Mouse (Mus musculus): ENCODE measurements around the gene Gm20538. TPM values are rescaled to one million over a fixed set of nuclear protein-coding genes. Genes with fewer than 3 reads are reported as not detected.

Gene Gm20538
- total and polyA plus RNA-seq, 3 experiments, result not detected

DNA sequence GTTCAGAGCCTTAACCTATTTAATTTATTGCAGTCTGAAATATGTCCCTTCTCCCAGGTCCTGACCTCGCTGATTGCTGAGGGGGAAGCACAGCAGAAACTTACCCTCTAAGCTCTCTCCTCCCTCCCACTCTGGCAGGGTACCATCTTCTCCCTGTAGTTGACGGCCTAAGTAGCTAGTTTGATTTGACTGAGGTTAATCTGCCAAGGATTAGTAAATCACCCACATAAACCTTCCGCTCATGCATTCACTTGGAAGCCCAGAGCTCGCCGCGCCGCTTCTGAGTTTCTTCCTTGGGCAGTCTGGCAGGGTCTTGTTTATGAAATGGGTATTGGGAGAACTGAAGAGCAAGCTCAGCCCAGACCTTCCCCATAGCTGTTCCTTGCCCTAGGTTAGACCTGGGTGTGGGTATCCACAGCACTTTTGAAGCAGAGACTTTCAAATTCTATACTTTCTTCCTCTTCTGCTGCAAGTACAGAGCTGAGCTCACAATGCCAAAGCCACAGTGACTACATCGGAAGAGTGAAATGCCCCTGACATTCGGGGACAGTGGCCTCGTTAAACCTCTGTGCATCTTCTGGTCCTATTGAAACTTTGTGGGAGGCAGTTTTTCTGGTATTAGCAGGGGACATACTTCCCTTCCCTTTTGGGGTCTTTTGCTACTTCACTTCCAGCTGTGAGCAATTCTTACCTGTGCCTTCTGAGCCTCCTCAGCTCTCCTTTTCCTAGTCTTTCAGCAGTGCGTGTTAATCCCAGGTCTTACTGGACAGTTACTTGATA, 39.4 kb downstream of the Gm20538 start:
- no peak overlapping the region for H3K4me3 ChIP-seq (ENCODE audit: low read depth, low read length)
- no peaks in the 10 kb centered on the region for H3K9me3 ChIP-seq (replicated peaks)
- DNase-seq (ENCODE audit: low spot score), result no peak
- no peaks in the 10 kb centered on the region; the same call in 1 of the 2 replicates for H3K4me1 ChIP-seq (ENCODE audit: insufficient read depth, low read depth, low read length)
- no peak for ATAC-seq (ENCODE audit: extremely low read depth, insufficient number of reproducible peaks, low FRiP score, poor library complexity, severe bottlenecking)
- no peaks in the 10 kb centered on the region for H3K36me3 ChIP-seq (replicated peaks)
- no peak for TF ChIP-seq GATA1 (IDR thresholded peaks at IDR 0.05; ENCODE audit: borderline replicate concordance, low read length)
- TF ChIP-seq TAL1 (conservative IDR thresholded peaks at IDR 0.05; ENCODE audit: low read depth, low read length), result no peak
- TF ChIP-seq CTCF (IDR thresholded peaks at IDR 0.05; ENCODE audit: low read depth, low read length), result no peak
- TF ChIP-seq POLR2AphosphoS5 (IDR thresholded peaks at IDR 0.05; ENCODE audit: insufficient replicate concordance, low read depth, low read length), result no peak
- no peak for TF ChIP-seq GATA2 (IDR thresholded peaks at IDR 0.05; ENCODE audit: borderline replicate concordance, low read depth, low read length)
- peaks cover 59% of the 10 kb centered on the region for H3K27me3 ChIP-seq (ENCODE audit: insufficient read depth, low read length)

DNA sequence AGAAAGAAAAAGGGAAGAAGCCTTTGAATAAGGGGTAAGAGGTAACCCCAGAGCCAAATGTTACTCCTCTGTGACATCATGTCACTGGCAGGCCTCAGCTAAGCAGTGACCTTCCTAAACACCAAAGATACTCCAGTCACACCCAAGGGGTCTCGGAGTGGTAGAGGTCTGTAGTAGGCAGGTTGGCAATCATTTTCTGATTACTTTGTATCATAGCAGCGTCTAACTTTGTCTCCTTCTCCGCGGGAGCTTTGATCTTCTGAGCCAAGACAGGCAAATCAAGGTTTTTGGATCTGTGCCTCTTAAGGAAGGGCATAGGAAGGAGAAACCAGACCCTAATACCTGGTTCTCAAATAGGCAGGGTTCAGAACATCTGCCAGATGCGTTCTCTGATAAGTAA, 40.0 kb downstream of the Gm20538 start:
- TF ChIP-seq TAL1 (conservative IDR thresholded peaks at IDR 0.05; ENCODE audit: low read depth, low read length), result no peak
- TF ChIP-seq POLR2AphosphoS5 (IDR thresholded peaks at IDR 0.05; ENCODE audit: insufficient replicate concordance, low read depth, low read length), result no peak
- TF ChIP-seq GATA1 (IDR thresholded peaks at IDR 0.05; ENCODE audit: borderline replicate concordance, low read length), result no peak
- no peak for TF ChIP-seq GATA2 (IDR thresholded peaks at IDR 0.05; ENCODE audit: borderline replicate concordance, low read depth, low read length)
- no peak for TF ChIP-seq CTCF (IDR thresholded peaks at IDR 0.05; ENCODE audit: low read depth, low read length)
- Histone ChIP-seq H3K9me3 (replicated peaks) (no peaks in the 10 kb centered on the region), H3K4me1 (ENCODE audit: insufficient read depth, low read depth, low read length) (no peaks in the 10 kb centered on the region; the same call in 1 of the 2 replicates), H3K27me3 (ENCODE audit: insufficient read depth, low read length) (peaks cover 53% of the 10 kb centered on the region), H3K36me3 (replicated peaks) (no peaks in the 10 kb centered on the region), H3K4me3 (ENCODE audit: low read depth, low read length) (no peak overlapping the region)
- no peak for ATAC-seq (ENCODE audit: extremely low read depth, insufficient number of reproducible peaks, low FRiP score, poor library complexity, severe bottlenecking)
- DNase-seq (ENCODE audit: low spot score), result no peak

DNA sequence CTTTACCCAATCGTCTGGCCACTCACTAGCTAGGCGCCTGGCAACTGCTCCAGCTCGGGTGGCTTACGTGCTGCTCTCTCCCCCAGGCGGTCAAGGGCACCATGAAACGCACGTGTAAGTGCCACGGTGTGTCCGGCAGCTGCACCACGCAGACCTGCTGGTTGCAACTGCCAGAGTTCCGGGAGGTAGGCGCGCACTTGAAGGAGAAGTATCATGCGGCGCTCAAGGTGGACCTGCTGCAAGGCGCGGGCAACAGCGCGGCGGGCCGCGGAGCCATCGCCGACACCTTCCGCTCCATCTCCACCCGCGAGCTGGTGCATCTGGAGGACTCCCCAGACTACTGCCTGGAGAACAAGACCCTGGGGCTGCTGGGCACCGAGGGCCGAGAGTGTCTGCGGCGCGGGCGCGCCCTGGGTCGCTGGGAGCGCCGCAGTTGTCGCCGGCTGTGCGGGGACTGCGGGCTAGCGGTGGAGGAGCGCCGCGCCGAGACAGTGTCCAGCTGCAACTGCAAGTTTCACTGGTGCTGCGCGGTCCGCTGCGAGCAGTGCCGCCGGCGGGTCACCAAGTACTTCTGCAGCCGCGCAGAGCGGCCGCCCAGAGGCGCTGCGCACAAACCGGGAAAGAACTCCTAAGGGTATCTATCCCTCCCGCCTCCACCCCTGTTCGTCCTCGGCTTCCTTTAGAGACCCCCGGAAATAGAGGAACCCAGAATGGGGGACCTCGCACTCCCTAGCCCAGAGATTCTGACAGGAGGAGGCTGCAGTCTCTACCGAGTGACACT, 41.0 kb downstream of the Gm20538 start:
- TF ChIP-seq GATA1 (IDR thresholded peaks at IDR 0.05; ENCODE audit: borderline replicate concordance, low read length) (no peak), CTCF (IDR thresholded peaks at IDR 0.05; ENCODE audit: low read depth, low read length) (no peak), GATA2 (IDR thresholded peaks at IDR 0.05; ENCODE audit: borderline replicate concordance, low read depth, low read length) (no peak), POLR2AphosphoS5 (IDR thresholded peaks at IDR 0.05; ENCODE audit: insufficient replicate concordance, low read depth, low read length) (no peak), TAL1 (conservative IDR thresholded peaks at IDR 0.05; ENCODE audit: low read depth, low read length) (no peak)
- Histone ChIP-seq H3K4me1 (ENCODE audit: insufficient read depth, low read depth, low read length) (no peaks in the 10 kb centered on the region; the same call in 1 of the 2 replicates), H3K36me3 (replicated peaks) (no peaks in the 10 kb centered on the region), H3K9me3 (replicated peaks) (no peaks in the 10 kb centered on the region), H3K27me3 (ENCODE audit: insufficient read depth, low read length) (peaks cover 46% of the 10 kb centered on the region), H3K4me3 (ENCODE audit: low read depth, low read length) (no peak overlapping the region)
- DNase-seq (ENCODE audit: low spot score) (no peak), ATAC-seq (ENCODE audit: extremely low read depth, insufficient number of reproducible peaks, low FRiP score, poor library complexity, severe bottlenecking) (no peak)

DNA sequence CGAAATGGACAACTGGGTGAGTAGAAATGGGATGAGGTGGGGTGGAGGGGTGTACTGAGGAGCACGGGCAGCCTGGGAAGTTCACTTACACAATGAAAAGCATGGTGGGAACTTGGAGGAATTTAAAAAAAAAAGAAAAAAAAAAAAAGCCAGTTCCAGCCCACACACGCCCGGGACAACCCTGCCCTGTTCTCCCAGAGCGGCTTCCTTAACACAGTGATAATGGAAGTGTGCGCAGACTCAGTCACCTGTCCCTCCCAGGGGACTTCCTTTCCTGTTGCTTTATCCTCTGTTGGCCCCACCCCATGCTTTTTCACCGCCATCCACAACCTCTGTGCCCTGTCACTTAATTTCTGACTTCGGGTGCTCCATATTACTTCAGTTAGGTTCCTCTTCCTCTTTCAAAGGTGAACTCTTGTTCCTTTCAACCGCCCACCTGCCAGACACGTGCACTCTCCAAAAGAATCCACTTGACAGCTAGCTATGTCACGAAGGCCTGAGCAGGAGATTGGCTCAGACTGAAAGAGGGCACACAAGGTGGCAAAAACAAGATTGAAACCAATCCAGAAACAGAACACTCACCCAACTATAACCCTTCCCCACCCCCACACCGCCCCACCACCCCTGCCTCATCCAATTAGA, 42.0 kb downstream of the Gm20538 start:
- ATAC-seq (ENCODE audit: extremely low read depth, insufficient number of reproducible peaks, low FRiP score, poor library complexity, severe bottlenecking), result no peak
- TF ChIP-seq CTCF (IDR thresholded peaks at IDR 0.05; ENCODE audit: low read depth, low read length) (no peak), POLR2AphosphoS5 (IDR thresholded peaks at IDR 0.05; ENCODE audit: insufficient replicate concordance, low read depth, low read length) (no peak), GATA2 (IDR thresholded peaks at IDR 0.05; ENCODE audit: borderline replicate concordance, low read depth, low read length) (no peak), GATA1 (IDR thresholded peaks at IDR 0.05; ENCODE audit: borderline replicate concordance, low read length) (no peak), TAL1 (conservative IDR thresholded peaks at IDR 0.05; ENCODE audit: low read depth, low read length) (no peak)
- Histone ChIP-seq H3K36me3 (replicated peaks) (no peaks in the 10 kb centered on the region), H3K4me3 (ENCODE audit: low read depth, low read length) (no peak overlapping the region), H3K4me1 (ENCODE audit: insufficient read depth, low read depth, low read length) (no peaks in the 10 kb centered on the region; the same call in 1 of the 2 replicates), H3K9me3 (replicated peaks) (no peaks in the 10 kb centered on the region), H3K27me3 (ENCODE audit: insufficient read depth, low read length) (peaks cover 40% of the 10 kb centered on the region)
- DNase-seq (ENCODE audit: low spot score), result no peak

DNA sequence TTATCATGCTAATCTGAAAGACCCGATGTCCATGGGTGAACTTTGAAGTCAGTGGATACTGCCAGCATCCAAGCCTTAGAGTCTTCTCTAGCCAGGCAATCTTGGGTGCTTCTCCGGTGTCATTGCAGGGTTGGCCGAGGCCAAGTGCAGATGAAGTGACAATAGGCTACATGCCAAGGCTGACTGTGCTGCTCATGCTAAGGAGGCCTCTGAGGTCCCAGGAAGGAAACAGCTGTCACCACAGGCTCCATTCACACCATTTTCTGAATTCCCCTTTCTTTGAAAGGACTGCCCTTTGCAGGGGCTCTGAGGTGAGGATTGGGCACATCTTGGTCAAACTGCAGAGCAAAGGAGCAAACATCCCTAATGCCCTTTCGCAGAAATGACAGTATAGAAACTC, 49.9 kb downstream of the Gm20538 start:
- ATAC-seq (ENCODE audit: extremely low read depth, insufficient number of reproducible peaks, low FRiP score, poor library complexity, severe bottlenecking), result no peak
- no peak for DNase-seq (ENCODE audit: low spot score)
- Histone ChIP-seq H3K27me3 (ENCODE audit: insufficient read depth, low read length) (peaks cover 10% of the 10 kb centered on the region), H3K4me3 (ENCODE audit: low read depth, low read length) (no peak overlapping the region), H3K36me3 (replicated peaks) (no peaks in the 10 kb centered on the region), H3K9me3 (replicated peaks) (no peaks in the 10 kb centered on the region), H3K4me1 (ENCODE audit: insufficient read depth, low read depth, low read length) (no peaks in the 10 kb centered on the region)
- no peak for TF ChIP-seq TAL1 (conservative IDR thresholded peaks at IDR 0.05; ENCODE audit: low read depth, low read length)
- TF ChIP-seq GATA2 (IDR thresholded peaks at IDR 0.05; ENCODE audit: borderline replicate concordance, low read depth, low read length), result no peak
- TF ChIP-seq CTCF (IDR thresholded peaks at IDR 0.05; ENCODE audit: low read depth, low read length), result no peak
- TF ChIP-seq GATA1 (IDR thresholded peaks at IDR 0.05; ENCODE audit: borderline replicate concordance, low read length), result no peak
- TF ChIP-seq POLR2AphosphoS5 (IDR thresholded peaks at IDR 0.05; ENCODE audit: insufficient replicate concordance, low read depth, low read length), result no peak
